Mouse (Mus musculus): ENCODE data around the gene Serpinf2. TPM values are rescaled to one million over a fixed set of nuclear protein-coding genes. Genes with fewer than 3 reads are reported as not detected.

Serpinf2 gene
- polyA plus RNA-seq, 1 experiment: not detected

- Histone ChIP-seq H3K36me3 (replicated peaks; ENCODE audit: low read length) (peaks cover 38% of the 10 kb centered on the region), H3K27me3 (replicated peaks) (no peaks in the 10 kb centered on the region), H3K4me1 (peaks cover 83% of the 10 kb centered on the region), H3K4me3 (replicated peaks) (peak within 1 kb of the TSS; percentile 94), H3K9me3 (no peaks in the 10 kb centered on the region)
- TF ChIP-seq GATA1 (IDR thresholded peaks at IDR 0.05; ENCODE audit: borderline replicate concordance, low read length) (no peak), FLI1 (IDR thresholded peaks at IDR 0.05; ENCODE audit: low read length) (no peak)
Observed at GRCm38 (mm10) chr11:75453991-75454930, 14.9 kb upstream of the Serpinf2 start, which contains the start of gene Wdr81. TSS of gene Wdr81 (minus strand) at chr11:75454717.

- Histone ChIP-seq H3K4me3 (replicated peaks) (peak overlapping the region; percentile 35), H3K4me1 (peaks cover 83% of the 10 kb centered on the region), H3K36me3 (replicated peaks; ENCODE audit: low read length) (peaks cover 51% of the 10 kb centered on the region)
Observed at GRCm38 (mm10) chr11:75452812-75453557, 13.6 kb upstream of the Serpinf2 start.

GRCm38 (mm10) chr11:75452081-75452480, 12.7 kb upstream of the Serpinf2 start:
- Histone ChIP-seq H3K4me1 (peaks cover 80% of the 10 kb centered on the region), H3K4me3 (replicated peaks) (peak overlapping the region; percentile 33), H3K27me3 (replicated peaks) (no peaks in the 10 kb centered on the region), H3K36me3 (replicated peaks; ENCODE audit: low read length) (peaks cover 60% of the 10 kb centered on the region), H3K9me3 (no peaks in the 10 kb centered on the region)
- TF ChIP-seq GATA1 (IDR thresholded peaks at IDR 0.05; ENCODE audit: borderline replicate concordance, low read length) (no peak), FLI1 (IDR thresholded peaks at IDR 0.05; ENCODE audit: low read length) (no peak)

More at GRCm38 (mm10) chr11:75452812-75453557, 13.6 kb upstream of the Serpinf2 start:
- Histone ChIP-seq H3K9me3 (no peaks in the 10 kb centered on the region), H3K27me3 (replicated peaks) (no peaks in the 10 kb centered on the region)
- TF ChIP-seq GATA1 (IDR thresholded peaks at IDR 0.05; ENCODE audit: borderline replicate concordance, low read length) (no peak), FLI1 (IDR thresholded peaks at IDR 0.05; ENCODE audit: low read length) (no peak)

- peaks cover 72% of the 10 kb centered on the region for H3K4me1 ChIP-seq
Observed at GRCm38 (mm10) chr11:75450936-75451335, 11.5 kb upstream of the Serpinf2 start.

GRCm38 (mm10) chr11:75450304-75450908, 11.0 kb upstream of the Serpinf2 start:
- TF ChIP-seq FLI1 (IDR thresholded peaks at IDR 0.05; ENCODE audit: low read length) (no peak), GATA1 (IDR thresholded peaks at IDR 0.05; ENCODE audit: borderline replicate concordance, low read length) (no peak)
- Histone ChIP-seq H3K27me3 (replicated peaks) (no peaks in the 10 kb centered on the region), H3K4me3 (replicated peaks) (peak overlapping the region; percentile 79), H3K9me3 (no peaks in the 10 kb centered on the region), H3K4me1 (peaks cover 73% of the 10 kb centered on the region), H3K36me3 (replicated peaks; ENCODE audit: low read length) (peaks cover 77% of the 10 kb centered on the region)

More at GRCm38 (mm10) chr11:75450936-75451335, 11.5 kb upstream of the Serpinf2 start:
- H3K9me3 ChIP-seq: no peaks in the 10 kb centered on the region
- no peaks in the 10 kb centered on the region for H3K27me3 ChIP-seq (replicated peaks)
- peak overlapping the region; percentile 79 for H3K4me3 ChIP-seq (replicated peaks)
- TF ChIP-seq FLI1 (IDR thresholded peaks at IDR 0.05; ENCODE audit: low read length): no peak
- no peak for TF ChIP-seq GATA1 (IDR thresholded peaks at IDR 0.05; ENCODE audit: borderline replicate concordance, low read length)
- peaks cover 71% of the 10 kb centered on the region for H3K36me3 ChIP-seq (replicated peaks; ENCODE audit: low read length)

GRCm38 (mm10) chr11:75449695-75450094, 10.3 kb upstream of the Serpinf2 start:
- peaks cover 84% of the 10 kb centered on the region for H3K36me3 ChIP-seq (replicated peaks; ENCODE audit: low read length)
- H3K4me3 ChIP-seq (replicated peaks): no peak overlapping the region
- no peak for TF ChIP-seq FLI1 (IDR thresholded peaks at IDR 0.05; ENCODE audit: low read length)
- TF ChIP-seq GATA1 (IDR thresholded peaks at IDR 0.05; ENCODE audit: borderline replicate concordance, low read length): no peak
- H3K27me3 ChIP-seq (replicated peaks): no peaks in the 10 kb centered on the region
- no peaks in the 10 kb centered on the region for H3K9me3 ChIP-seq
- peaks cover 68% of the 10 kb centered on the region for H3K4me1 ChIP-seq

GRCm38 (mm10) chr11:75448575-75448974, 9.2 kb upstream of the Serpinf2 start:
- TF ChIP-seq GATA1 (IDR thresholded peaks at IDR 0.05; ENCODE audit: borderline replicate concordance, low read length): no peak
- Histone ChIP-seq H3K36me3 (replicated peaks; ENCODE audit: low read length) (peaks cover 95% of the 10 kb centered on the region), H3K4me3 (replicated peaks) (no peak overlapping the region), H3K9me3 (no peaks in the 10 kb centered on the region), H3K27me3 (replicated peaks) (no peaks in the 10 kb centered on the region), H3K4me1 (peaks cover 58% of the 10 kb centered on the region)

GRCm38 (mm10) chr11:75443711-75444110, 4.3 kb upstream of the Serpinf2 start:
- no peak for TF ChIP-seq FLI1 (IDR thresholded peaks at IDR 0.05; ENCODE audit: low read length)
- Histone ChIP-seq H3K27me3 (replicated peaks) (peaks cover 5% of the 10 kb centered on the region), H3K9me3 (no peaks in the 10 kb centered on the region), H3K4me3 (replicated peaks) (no peak overlapping the region), H3K4me1 (peaks cover 19% of the 10 kb centered on the region), H3K36me3 (replicated peaks; ENCODE audit: low read length) (peaks cover 87% of the 10 kb centered on the region)

- peaks cover 66% of the 10 kb centered on the region for H3K36me3 ChIP-seq (replicated peaks; ENCODE audit: low read length)
- no peaks in the 10 kb centered on the region for H3K9me3 ChIP-seq
- H3K4me3 ChIP-seq (replicated peaks): no peak overlapping the region
- peaks cover 22% of the 10 kb centered on the region for H3K27me3 ChIP-seq (replicated peaks)
- peaks cover 8% of the 10 kb centered on the region; the same call in 1 of the 2 replicates for H3K4me1 ChIP-seq
- TF ChIP-seq FLI1 (IDR thresholded peaks at IDR 0.05; ENCODE audit: low read length) (no peak), GATA1 (IDR thresholded peaks at IDR 0.05; ENCODE audit: borderline replicate concordance, low read length) (no peak)
Observed at GRCm38 (mm10) chr11:75441601-75442000, 2.2 kb upstream of the Serpinf2 start.

All from megakaryocyte, embryonic 14.5 days (primary cell).